Mouse (Mus musculus) olfactory bulb, adult 2 months (tissue): ENCODE measurements at regions not wholly inside any gene's neighbourhood (a gene's known extent, or its start where the extent isn't known, plus 50 kb on each side); places are given as distances from the start of the nearest gene placed in this dataset.

Source experiments
- CTCF ChIP-seq: fragments of 200-500 bp; IDR thresholded peaks from 2 replicates; pipeline ENCODE4 v1.5.1; 2012; ENCODE audit warnings: low read depth, mild to moderate bottlenecking, low read length, moderate library complexity; ENCODE audit not compliant: insufficient read depth
- POLR2A ChIP-seq: fragments of 200-500 bp; IDR thresholded peaks from 2 replicates; pipeline ENCODE4 v1.6.1; 2012; ENCODE audit warnings: mild to moderate bottlenecking, low read depth, low read length, moderate library complexity; ENCODE audit not compliant: insufficient read depth

- no peak for TF ChIP-seq POLR2A
- TF ChIP-seq CTCF = no peak
These were observed 395.6 kb downstream of the Bcl11a start for GRCm38 (mm10) chr11:24473368-24474010.
